Mouse (Mus musculus): Measurements from ENCODE around the gene Adamtsl1.

Adamtsl1 gene

DNA sequence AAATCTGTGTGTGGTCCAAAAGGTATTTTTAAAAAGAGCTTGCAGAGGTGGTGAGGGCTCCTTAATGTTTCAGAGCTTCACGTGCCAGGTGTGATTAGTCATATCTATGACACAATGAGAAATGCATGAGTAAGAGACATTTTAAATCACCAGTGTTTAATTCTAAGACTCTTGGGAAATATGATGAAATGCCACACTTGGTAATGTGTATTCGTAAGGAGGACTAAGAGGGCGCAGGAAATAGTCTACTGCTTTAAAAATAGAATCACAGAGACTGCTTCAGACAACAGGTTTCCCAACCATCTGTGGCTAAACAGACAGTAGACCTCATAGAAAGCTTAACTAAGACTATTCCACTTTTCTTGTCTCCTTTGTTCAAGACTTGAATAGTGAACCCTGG is 406.5 kb downstream of the Adamtsl1 start:
- DNase-seq (ENCODE audit: low read depth, low spot score) = no peak

DNA sequence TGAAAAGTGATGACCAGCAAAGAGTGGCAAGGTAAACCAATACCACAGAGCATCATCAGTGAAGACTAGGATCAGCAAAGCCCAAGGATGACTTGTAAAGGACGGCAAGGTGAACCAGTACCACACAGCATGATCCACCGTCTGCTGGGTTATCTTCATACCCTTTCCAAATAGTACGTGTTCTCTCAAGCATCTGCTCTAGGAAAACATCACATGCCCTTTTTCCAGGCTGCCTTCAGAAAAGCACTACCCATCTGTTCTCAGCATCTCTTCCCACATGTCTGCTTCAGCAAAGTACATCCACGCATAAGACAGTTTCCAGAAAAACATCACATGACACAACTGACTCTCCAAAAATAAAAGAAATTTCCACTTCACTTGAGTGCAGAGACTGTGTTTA is 408.8 kb downstream of the Adamtsl1 start:
- no peak for DNase-seq (ENCODE audit: low read depth, low spot score)

DNA sequence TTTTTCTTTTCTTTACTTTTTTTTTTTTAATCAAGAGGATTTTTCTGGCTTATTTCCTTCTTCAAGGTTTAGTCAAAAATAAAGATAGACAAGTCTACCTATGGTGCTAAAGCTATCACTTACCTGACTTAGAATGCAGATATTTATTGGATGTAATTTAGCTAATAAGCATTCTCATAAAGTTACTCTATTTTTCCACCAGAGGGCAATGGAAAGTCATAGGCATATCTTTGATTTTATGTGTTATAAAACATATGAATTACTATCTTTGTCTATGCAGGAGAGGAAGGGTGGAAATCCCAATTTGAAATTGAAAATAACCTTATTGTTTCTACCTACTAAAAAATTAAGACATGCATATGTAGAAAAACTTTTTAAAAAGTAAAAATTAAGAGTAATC is 418.2 kb downstream of the Adamtsl1 start:
- no peak for DNase-seq (ENCODE audit: low read depth, low spot score)

DNA sequence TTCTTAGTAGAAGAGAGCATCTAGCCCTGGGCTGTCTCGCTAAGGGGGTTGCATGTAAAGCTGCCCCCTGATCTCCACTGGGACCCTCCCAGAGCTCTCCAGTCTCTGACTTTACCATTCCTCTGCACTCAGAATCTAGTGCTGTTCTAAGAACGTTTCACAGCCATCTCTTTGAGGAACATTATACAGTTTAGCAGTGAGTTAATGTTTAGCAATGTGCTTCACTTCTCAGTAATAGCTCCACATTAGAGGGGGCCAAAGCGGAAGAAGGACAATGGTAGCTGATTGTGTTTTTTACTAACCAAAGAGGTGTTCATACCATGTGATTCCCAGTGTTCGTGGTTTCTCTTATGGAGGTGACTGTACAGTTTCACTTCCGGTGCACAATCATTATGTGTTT is 425.5 kb downstream of the Adamtsl1 start:
- DNase-seq (ENCODE audit: low read depth, low spot score) = no peak

DNA sequence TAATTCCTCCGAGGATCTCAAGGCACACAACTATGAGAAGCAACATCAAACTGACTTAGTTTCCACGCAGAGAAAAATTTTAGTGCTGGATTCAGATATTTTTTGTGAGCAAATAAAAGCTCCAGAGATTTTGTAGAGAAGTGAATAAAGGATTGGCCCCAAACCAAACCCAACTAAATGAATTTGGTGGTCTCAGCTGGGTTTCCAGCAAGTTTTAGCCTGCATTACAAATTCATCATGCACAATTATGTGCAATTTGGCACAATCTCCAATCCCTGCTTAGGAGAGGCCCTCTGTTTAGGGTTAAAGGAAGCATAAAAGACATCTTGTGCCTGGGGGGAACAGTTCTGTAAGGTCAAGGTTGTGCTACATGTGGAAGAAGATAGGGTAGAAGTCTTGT is 427.9 kb downstream of the Adamtsl1 start:
- no peak for DNase-seq (ENCODE audit: low read depth, low spot score)

DNA sequence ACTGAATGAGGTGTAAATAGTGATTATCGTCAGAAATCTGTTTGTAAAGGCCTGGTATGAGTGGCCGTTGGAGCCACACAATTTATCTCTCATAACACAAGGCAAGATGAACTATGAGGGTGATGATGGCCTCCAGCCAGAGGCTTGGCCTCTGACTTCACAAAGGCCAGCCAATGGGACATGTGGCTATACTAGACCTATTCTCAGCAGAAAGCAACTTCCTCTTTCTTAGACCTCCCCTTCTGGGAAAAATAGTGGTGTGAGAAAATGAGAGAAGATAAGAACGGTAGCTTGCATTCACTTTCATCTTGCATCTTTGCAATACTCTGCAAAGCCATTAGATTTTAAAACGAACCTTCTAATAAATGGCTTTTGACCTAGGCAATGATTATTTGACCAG is 439.6 kb downstream of the Adamtsl1 start:
- no peak for DNase-seq (ENCODE audit: low read depth, low spot score)

DNA sequence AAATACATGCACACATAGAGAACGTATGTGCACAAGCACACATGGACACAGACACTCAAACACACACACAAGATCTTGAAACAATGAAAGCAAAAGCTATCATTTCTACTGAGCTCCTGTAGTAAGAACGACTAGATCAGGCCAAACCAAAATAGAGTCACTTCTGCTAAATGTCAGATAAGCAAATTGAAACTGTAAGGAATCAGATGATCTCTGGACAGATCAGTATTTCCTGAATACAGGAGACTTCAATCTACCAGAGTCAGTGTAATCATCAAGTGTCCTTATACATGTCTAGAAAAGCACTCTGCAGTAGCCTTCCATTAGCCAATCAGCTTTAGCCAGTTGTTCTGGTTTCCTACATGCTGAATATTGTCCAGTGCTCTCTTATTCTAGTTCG is 441.4 kb downstream of the Adamtsl1 start:
- DNase-seq (ENCODE audit: low read depth, low spot score) = no peak

DNA sequence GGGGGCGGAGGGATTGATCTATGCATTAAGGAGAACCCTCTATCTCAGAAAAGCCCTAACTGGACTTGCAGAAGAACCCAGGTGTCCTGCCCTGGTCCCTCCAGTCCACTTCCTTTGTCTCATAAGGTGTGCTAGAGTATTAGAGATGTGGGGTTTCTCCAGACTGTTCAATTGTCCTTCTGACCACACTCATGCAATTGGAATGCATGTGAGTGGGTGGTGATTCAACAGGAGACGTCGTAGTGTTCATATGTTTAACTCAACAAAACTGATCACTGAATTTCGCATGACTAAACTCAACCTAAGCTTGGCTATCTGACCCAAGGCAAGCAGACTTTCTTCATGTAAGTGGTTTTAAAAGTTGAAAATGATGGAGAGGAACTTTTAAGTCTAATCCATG is 443.3 kb downstream of the Adamtsl1 start:
- DNase-seq (ENCODE audit: low read depth, low spot score) = no peak

DNA sequence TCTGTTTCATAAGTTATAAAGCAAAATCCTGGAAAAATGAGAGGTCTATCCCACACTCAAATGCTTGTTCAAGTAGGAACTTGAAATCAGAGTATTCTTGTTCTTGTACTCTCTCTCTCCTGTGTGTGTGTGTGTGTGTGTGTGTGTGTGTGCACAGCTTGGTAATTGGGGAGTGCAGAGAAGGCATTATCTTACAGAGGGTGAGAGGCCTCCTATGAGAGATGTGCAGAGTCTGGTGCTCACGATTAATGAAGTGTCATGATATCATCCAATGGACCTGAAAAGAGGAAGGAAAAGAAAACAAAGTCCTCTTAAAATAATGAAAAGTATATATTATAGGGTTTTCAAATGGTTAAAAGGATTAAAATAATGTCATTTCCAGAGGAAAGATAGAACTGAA is 443.9 kb downstream of the Adamtsl1 start:
- DNase-seq (ENCODE audit: low read depth, low spot score) = no peak

DNA sequence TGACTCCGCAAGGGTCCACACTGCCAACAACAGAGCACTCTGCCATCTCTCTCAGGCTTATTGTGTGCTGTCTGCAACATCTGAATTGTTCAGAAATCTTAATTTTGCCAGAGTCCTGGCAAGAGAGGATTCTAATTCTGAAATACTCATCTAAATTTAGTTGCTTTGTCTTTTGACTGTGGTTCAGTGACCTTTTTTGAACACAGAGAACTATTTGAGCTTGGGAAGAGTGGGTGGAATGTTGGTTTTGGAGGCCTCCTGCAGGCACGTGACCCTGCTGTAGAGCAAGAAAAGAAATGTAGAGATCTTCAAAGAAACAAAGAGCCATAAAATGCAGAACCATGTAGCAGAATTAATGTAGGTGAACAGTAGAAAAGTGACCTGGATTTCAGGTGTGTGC is 445.0 kb downstream of the Adamtsl1 start:
- DNase-seq (ENCODE audit: low read depth, low spot score) = no peak

DNA sequence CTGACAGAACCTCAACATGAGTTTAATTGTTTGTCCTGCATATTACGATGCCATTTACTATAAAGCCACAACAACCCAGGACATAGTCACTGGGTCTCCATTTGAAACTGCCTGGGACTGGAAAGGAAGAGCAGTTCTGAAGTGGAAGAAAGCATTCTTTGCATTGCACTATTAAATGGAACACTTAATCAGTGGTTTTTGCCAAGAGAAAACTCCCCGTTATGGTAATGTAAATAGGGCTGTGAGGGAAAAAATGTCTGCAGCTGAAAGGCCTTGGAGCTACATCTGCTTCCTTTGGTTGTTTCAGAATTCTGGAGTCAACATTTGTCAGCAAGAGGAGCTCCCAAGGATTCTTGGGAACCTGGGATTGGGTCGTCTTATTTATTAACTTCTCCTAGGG is 462.2 kb downstream of the Adamtsl1 start:
- no peak for DNase-seq (ENCODE audit: low read depth, low spot score)

DNA sequence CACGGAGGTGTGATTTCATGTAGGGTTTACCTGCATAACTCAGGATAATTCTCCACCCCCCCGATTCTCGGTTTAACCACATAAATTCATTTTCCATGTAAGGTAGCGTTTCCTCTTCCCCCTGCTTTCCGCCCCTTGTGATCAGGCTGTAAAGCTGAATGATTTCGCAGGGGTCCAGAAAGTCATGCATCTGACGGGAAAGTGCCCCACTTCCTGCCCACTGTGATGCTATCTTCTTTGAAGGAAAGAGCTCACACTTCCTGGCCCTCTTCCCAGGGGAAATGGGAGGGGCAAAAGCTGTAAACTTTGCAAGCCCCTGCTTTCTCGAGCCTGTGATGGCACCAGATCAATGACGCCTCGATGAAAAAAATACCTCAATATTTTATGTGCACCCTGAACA is 465.2 kb downstream of the Adamtsl1 start:
- no peak for DNase-seq (ENCODE audit: low read depth, low spot score)

DNA sequence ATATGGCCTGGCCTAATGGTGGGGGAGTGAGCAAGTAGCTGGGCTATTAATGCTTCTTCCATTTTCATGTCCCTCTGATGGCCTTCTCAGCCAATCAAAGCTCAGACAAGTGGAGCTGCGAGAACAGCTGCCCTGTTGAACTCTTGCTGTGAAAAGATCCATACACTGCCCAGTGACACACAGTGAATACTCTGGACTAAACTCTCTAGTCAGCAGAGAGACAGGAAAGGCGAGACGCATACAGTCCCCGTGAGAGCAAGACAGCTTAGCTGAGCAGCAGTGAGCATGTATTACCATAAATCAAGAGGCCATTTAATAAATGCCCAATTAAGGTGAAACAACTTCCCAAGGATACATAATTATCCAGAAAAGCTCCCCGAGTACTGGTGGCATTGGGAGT is 492.6 kb downstream of the Adamtsl1 start:
- no peak for DNase-seq (ENCODE audit: low read depth, low spot score)

DNA sequence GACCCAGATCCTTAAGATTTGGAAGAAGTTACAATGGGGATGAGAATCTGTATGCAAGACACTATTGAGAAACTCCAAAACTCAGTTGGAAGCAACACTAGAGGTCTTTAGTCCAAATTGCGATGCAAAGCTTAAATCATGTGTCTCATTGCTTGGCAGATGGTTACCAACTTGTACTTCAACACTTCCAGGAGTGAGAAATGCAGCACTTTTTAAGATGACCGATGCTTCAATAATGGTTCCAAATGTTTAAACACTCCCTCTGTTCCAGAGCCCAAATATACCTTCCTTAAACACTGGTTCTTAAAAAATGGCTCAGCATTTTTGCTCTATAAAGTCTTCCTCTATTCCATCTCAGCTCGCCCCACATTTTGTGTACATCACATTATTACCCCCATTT is 499.7 kb downstream of the Adamtsl1 start:
- DNase-seq (ENCODE audit: low read depth, low spot score) = no peak

DNA sequence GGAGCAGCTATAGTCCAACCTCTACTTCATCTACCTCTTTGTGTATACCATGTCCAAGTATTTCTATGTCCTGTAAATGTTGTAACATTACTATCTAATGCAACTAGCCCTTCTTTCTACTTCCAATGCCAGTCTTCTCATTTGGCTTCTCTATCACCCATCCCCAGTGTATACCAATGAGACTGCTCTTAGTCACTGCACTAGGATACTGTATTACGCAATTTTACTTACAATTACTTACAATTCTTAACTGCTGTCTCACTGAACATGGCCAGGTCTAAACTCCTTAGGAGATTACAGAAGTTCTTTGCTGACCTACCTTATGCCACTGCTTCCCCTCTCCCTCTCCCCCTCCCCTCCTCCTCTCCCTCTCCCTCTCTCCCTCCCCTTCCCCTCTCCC is 505.0 kb downstream of the Adamtsl1 start:
- DNase-seq (ENCODE audit: low read depth, low spot score) = no peak

DNA sequence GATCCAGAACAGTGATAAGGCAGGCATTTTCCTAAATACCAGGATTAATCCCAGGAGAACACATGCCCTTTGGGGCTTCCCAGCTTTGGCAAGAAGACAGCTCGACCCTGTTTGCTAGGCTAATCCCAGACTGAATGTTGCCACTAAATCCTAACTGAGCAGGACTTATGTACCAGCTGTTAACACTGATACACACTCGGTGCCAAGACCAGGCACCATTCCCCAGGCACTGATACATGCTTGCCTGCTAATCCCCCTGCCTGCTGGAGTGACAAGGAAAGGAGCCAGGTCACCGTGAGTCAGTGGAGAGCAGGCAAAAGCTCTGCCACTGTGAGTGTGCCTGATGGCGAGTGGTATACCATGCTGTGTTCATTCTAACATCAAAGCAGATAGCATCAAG is 505.6 kb downstream of the Adamtsl1 start:
- DNase-seq (ENCODE audit: low read depth, low spot score) = no peak

DNA sequence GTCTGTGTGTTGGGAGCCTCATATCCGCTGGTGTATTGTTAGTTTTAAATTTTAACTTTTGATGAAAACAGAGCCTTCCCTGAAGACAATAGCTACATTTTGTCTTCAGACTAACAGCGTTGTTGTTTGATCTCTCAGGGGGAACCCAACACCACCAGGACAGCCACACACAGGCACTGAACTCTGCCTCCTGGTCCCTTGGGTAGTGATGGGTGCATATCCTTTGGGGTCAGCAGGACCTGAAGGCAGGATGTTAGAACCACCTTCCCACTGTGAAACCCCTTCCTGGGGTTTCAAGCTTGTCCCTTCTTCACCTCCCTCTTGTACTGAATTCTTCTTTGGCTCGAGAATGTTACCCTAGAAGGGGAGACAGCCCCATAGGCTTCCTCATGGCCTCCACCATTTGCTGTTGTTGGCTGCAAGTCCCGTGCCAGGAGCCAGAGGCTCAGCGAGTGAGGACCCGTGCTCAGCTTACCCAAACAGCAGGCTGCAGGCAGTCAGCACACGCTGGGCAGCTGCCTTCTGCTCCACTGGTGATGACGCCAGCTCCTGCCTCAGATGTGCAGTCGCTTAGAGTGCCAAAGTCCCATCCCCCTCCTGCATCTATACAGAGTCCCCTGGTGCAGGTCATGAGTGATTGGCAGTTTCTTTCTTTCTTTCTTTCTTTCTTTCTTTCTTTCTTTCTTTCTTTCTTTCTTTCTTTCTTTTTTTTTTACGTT is 506.6 kb downstream of the Adamtsl1 start:
- no peak for DNase-seq (ENCODE audit: low read depth, low spot score)

DNA sequence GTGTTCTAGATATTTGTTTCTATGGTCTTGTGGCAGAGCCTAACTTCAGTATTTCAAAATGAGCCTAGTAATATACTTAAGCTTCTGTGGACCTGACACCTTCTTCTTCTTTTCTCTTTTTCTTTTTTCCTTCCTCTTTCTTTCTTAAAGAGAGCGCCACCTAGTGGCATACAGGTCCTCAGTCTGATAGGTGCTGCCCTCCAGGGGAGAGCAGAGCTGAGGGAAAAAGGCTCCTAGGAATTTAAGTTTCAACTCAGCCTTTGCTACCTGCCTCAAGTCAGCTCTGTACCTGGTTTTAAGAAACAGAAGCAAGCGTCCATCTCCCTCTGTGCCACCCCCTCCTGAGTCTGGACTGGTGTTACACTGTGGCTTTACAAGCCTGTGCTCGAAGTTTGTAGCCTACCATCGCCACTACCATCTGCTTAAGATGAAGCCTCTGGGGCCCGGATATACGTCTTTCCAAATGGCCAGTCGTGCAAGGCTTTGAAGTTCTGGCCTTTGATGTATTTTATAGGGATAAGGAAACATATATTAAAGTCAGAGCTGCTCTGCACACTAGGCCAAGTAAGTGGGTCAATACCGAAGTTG is 510.7 kb downstream of the Adamtsl1 start:
- DNase-seq (ENCODE audit: low read depth, low spot score) = peak; percentile 43

DNA sequence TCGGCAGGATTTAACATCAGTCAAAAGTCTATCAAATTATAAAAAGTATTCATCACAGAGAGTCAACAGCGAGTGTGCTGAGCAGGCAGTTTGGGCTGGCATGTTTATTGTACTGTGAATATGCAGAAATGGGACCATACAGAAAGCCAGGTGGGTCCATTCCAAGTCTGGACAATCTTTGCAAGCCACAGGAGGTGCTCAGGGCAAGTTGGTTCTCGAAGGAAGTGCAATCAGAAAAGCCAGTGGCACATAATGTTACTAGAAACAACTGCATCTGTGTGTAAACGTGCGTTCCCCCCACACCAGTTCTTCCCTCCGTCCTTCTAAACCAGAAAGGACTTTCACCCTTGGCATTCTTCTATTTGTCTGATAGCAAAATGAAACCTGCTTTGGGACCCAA is 515.5 kb downstream of the Adamtsl1 start:
- DNase-seq (ENCODE audit: low read depth, low spot score) = no peak

DNA sequence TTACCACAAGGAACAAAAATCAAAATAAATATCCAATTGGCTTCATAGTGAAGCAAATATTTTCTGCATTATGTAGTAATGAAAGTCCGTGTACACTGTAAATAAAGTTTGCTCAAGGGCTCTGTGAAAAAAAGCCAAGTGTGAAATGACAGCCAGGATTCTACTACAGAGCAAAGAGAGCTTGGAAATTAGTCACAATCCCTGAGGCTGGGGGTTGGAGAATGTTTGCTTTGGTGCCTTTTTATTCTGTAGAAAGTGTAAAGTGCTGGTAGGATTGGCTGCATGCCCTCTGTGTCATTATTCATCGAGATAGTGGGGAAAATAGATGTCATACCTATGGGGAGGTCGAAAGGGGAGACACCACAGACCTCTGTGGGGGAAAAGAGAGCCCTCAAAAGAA is 516.2 kb downstream of the Adamtsl1 start:
- DNase-seq (ENCODE audit: low read depth, low spot score) = no peak

DNA sequence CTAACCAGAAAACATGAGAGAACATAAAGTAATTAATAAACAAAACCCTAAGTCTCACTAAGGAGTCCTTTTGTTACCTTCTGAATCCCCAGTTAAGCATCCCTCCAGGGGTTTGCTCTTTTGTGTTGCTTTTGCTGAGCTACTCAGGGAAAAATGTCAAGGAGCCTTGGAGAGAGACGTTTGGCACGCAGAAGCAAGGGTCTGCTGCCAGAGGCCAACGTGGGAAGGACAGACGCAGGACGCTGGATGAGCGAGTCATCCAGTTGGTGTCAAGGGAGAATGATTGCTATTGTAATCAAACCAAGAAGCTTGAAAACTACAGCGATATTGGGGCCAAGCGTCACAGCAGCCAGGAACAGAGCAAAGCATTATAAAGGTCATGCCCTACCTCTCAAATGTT is 517.1 kb downstream of the Adamtsl1 start:
- DNase-seq (ENCODE audit: low read depth, low spot score) = no peak

DNA sequence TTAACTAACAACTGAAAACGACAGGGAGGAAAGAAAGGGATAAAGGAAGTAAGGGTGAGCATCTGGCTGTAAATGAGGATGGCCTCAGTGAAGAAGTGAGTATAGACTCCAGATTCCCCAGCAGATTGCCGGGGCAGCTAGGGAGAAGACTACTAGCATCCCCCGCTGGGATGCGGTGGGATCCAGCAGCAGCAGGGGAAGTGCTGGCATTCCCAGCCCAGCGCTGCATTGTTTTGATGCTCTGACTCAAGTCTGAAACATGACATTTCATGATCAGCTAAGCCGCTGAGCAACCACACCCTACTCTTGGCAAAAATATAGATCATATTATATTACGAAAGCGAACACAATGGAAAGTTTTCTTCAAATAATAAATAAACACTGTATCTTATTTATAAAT is 526.9 kb downstream of the Adamtsl1 start:
- DNase-seq (ENCODE audit: low read depth, low spot score) = no peak

DNA sequence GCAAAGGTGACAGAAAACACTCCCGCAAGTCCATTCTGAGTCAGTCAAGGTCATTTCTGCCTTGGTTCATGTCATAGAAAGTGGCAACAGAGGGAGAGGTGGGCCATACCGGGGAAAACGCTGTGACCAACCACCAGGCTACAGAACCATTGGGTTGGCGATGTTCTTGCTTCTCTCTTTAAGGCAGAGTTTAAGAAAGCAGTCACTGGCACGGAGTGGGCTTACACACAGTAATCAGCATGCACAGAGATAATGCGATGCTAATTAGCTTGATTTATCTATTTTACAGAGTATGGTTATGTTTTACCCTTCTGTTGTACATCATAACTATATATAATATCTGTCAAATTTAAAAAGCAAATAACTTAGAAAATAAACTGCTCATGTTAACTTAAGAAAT is 531.5 kb downstream of the Adamtsl1 start:
- DNase-seq (ENCODE audit: low read depth, low spot score) = no peak

DNA sequence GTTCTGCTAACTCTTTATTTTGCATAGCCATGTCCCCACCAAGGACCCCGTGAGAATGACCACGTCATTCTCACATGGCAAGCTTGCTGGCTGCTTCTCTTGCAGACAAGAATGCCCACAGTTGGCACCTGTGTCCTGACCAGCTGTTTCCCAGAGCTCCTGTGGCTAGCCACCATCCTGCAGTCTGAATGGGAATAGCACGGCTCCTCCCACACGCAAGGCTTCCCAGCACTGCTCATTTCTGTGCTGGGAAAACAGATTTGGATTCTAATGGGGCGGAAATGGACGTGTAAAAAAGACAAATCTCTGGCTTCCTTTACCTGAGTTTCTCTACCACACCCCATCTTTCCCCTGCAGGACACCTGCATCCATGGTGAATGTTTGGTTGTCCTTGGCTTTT is 531.9 kb downstream of the Adamtsl1 start:
- no peak for DNase-seq (ENCODE audit: low read depth, low spot score)
